Mouse (Mus musculus) C2C12 (cell line): ENCODE results near the gene Map3k12. TPM values are rescaled to one million over a fixed set of nuclear protein-coding genes. Genes with fewer than 3 reads are reported as not detected.

ENCODE experiments used
- H3K27me3 ChIP-seq: one replicate; pipeline ENCODE4 v1.6.1; 2011; ENCODE audit not compliant: control insufficient read depth, insufficient read depth, insufficient read length
- H3K36me3 ChIP-seq: one replicate; pipeline ENCODE4 v1.6.1; 2011; ENCODE audit not compliant: control insufficient read depth, insufficient read depth
- H3K4me3 ChIP-seq: one replicate; pipeline ENCODE4 v1.5.1; 2011; ENCODE audit warnings: mild to moderate bottlenecking, control low read depth; ENCODE audit not compliant: poor library complexity, insufficient read depth, severe bottlenecking
- H3K79me2 ChIP-seq: one replicate; pipeline ENCODE4 v1.6.1; 2011; ENCODE audit not compliant: control insufficient read depth, insufficient read depth
- H3K79me3 ChIP-seq: one replicate; pipeline ENCODE4 v1.6.1; 2011; ENCODE audit warnings: low read depth, control low read depth
- H3ac ChIP-seq: one replicate; pipeline ENCODE3; 2011; ENCODE audit warnings: low read depth; ENCODE audit not compliant: control insufficient read depth, insufficient read length
- CEBPB ChIP-seq: IDR thresholded peaks from one replicate; pipeline ENCODE4 v1.6.1; 2011; ENCODE audit warnings: low read depth, mild to moderate bottlenecking, control low read depth, moderate library complexity
- CTCF ChIP-seq: IDR thresholded peaks from one replicate; pipeline ENCODE4 v1.5.1; 2011; ENCODE audit not compliant: control insufficient read depth, insufficient read depth, insufficient read length
- FOSL1 ChIP-seq: IDR thresholded peaks from one replicate; pipeline ENCODE4 v1.8.0; 2011; ENCODE audit warnings: mild to moderate bottlenecking, low read length; ENCODE audit not compliant: poor library complexity, insufficient read depth, severe bottlenecking
- MAX ChIP-seq: IDR thresholded peaks from one replicate; pipeline ENCODE4 v1.6.1; 2011; ENCODE audit warnings: mild to moderate bottlenecking, control low read depth
- MYOD1 ChIP-seq: IDR thresholded peaks from one replicate; pipeline ENCODE4 v1.6.1; 2011; ENCODE audit warnings: low read depth; ENCODE audit not compliant: control insufficient read depth, insufficient read length
- MYOG ChIP-seq: IDR thresholded peaks from one replicate; pipeline ENCODE4 v1.6.1; 2011; ENCODE audit not compliant: control insufficient read depth, insufficient read length; ENCODE audit errors: extremely low read depth
- USF1 ChIP-seq: IDR thresholded peaks from one replicate; pipeline ENCODE4 v1.6.1; 2011; ENCODE audit warnings: low read depth, mild to moderate bottlenecking, control low read depth, moderate library complexity
- polyA plus RNA-seq: library from polyadenylated mRNA; unstranded; fragments of >200 nt; fragmentation: generic; extraction: Trizol; gene quantifications from one replicate; pipeline ENCODE4 v1.2.1, GENCODE M21; 2012; ENCODE audit warnings: missing spikeins

The Map3k12 gene
- polyA plus RNA-seq, 1 experiment, result 11.2 TPM

DNA sequence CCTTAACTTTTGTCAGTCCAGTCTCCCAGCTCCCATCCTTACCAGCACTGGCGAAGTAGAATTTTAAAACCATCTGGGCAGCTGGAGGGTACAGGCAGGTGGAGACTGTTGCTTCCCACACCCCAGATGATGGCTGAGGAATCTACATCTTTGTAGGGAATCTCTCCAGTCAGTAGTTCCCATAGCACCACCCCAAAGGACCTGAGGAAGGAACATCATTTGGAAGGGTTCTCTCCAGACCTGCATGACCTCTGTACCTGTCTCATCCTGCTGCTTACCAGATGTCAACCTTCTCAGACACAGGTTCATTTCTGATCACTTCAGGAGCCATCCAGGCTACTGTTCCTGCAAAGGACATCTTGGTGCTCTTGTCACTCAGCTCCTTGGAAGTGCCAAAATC lies 13.4 kb downstream of the Map3k12 start, which contains the start of gene Gm10337:
TSS of gene Gm10337 (plus strand) at position 276 of the 400 bp plus-strand sequence.
- Histone ChIP-seq H3K4me3 (no peak within 1 kb of the TSS), H3K79me2 (no peaks in the 10 kb centered on the region), H3K27me3 (no peaks in the 10 kb centered on the region), H3ac (no peak within 1 kb of the TSS), H3K36me3 (peaks cover 78% of the 10 kb centered on the region), H3K79me3 (no peaks in the 10 kb centered on the region)
- TF ChIP-seq FOSL1 (no peak), MYOD1 (no peak), MAX (no peak), MYOG (no peak), CEBPB (no peak), CTCF (no peak), USF1 (no peak)

DNA sequence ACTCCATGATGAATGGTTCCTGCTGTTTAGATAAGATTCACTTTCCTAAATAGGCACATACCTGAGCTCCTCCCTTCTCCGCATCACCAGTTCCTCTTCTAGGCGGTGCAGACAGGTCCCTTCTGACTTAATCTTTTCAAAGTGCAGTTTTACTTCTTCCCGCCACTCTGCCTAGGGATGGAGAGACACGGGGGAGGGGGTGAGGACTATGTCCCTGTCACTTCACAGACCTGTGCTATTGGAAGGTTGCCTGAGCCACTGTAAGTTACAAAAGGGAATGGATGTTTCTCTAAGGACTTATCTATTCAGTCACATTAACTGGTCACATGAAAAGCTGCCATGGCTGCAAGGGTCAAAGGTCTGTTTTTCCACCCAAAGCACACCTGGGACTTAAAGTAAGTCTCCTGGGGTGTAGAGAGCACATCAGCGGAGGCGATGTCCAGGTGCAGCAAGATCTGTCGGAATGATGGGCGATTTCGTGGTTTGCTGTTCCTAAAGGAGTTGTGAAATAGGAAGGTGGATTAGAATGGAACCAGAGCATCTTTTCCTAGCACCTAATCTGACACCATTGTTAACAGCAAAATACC lies 14.5 kb downstream of the Map3k12 start:
- Histone ChIP-seq H3K79me2 (peaks cover 11% of the 10 kb centered on the region), H3K79me3 (peaks cover 4% of the 10 kb centered on the region), H3K36me3 (peaks cover 89% of the 10 kb centered on the region), H3K4me3 (no peak overlapping the region), H3K27me3 (no peaks in the 10 kb centered on the region), H3ac (no peak overlapping the region)
- no peak for TF ChIP-seq USF1
- TF ChIP-seq FOSL1, result no peak
- no peak for TF ChIP-seq MYOD1
- no peak for TF ChIP-seq CTCF
- TF ChIP-seq CEBPB, result peak; percentile 22
- no peak for TF ChIP-seq MAX

- Histone ChIP-seq H3K79me2 (peaks cover 22% of the 10 kb centered on the region), H3K79me3 (peaks cover 10% of the 10 kb centered on the region), H3ac (no peak overlapping the region), H3K27me3 (no peaks in the 10 kb centered on the region), H3K4me3 (no peak overlapping the region), H3K36me3 (peaks cover 93% of the 10 kb centered on the region)
- TF ChIP-seq MAX (no peak), CTCF (no peak), MYOD1 (no peak), USF1 (no peak), FOSL1 (no peak), CEBPB (no peak), MYOG (no peak)
Observed at GRCm38 (mm10) chr15:102501084-102501814, 15.6 kb downstream of the Map3k12 start.

DNA sequence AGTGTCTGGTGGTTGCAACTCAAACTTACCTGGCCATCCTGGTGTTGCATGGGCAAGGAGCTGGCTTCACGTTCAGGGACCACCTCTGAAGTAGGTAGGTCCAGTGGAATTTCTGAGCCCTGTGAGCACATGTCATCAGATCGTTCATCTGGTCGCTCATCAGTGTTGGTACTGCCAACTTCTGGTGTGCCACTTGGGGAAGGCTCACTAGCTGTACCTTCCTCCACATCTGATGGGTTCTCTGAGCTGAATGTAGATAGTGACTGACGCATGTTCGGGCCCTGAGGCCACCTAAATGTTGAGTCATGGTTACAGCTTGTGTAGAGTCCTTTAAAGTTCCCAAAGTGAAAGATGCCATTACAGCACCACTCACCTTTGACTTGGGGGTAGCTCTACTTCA lies 16.4 kb downstream of the Map3k12 start:
- Histone ChIP-seq H3K27me3 (no peaks in the 10 kb centered on the region), H3K4me3 (no peak overlapping the region), H3K79me2 (peaks cover 29% of the 10 kb centered on the region), H3K79me3 (peaks cover 17% of the 10 kb centered on the region), H3ac (no peak overlapping the region), H3K36me3 (peaks cover 97% of the 10 kb centered on the region)
- no peak for TF ChIP-seq CTCF

- no peak for TF ChIP-seq FOSL1
- no peak for TF ChIP-seq CEBPB
- no peak for TF ChIP-seq MYOG
- no peak for TF ChIP-seq USF1
- TF ChIP-seq MAX, result no peak
- no peak for TF ChIP-seq CTCF
- TF ChIP-seq MYOD1, result no peak
- peaks cover 36% of the 10 kb centered on the region for H3K79me2 ChIP-seq
- no peak overlapping the region for H3ac ChIP-seq
- peaks cover 99% of the 10 kb centered on the region for H3K36me3 ChIP-seq
- H3K4me3 ChIP-seq, result no peak overlapping the region
- H3K79me3 ChIP-seq, result peaks cover 23% of the 10 kb centered on the region
- H3K27me3 ChIP-seq, result no peaks in the 10 kb centered on the region
Observed at GRCm38 (mm10) chr15:102499851-102500250, 17.0 kb downstream of the Map3k12 start.

DNA sequence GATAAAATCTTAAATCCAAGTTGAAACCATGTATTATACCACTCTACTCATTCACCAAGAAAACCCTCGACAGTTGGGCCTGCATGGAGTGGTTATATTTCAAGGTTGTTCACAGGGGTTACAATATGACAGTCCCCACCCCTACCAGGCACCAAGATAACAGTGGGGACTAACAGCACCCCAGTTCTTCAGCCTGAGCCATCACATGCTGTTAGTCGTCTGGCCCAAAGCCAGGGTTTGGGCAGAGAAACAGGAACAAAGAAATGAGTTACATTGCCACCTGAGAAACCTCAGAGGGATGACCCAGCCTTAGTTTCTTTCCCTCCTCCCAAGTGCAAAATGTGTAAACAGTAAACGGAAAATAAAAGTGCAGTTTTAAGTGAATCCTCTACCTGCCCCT lies 17.5 kb downstream of the Map3k12 start:
- Histone ChIP-seq H3K79me3 (peaks cover 28% of the 10 kb centered on the region), H3K36me3 (peaks cover 99% of the 10 kb centered on the region), H3K79me2 (peaks cover 40% of the 10 kb centered on the region), H3K27me3 (no peaks in the 10 kb centered on the region), H3K4me3 (no peak overlapping the region), H3ac (no peak overlapping the region)
- TF ChIP-seq CEBPB (no peak), CTCF (no peak), USF1 (no peak), MYOD1 (no peak), FOSL1 (no peak), MAX (no peak), MYOG (no peak)
